Mouse (Mus musculus): ENCODE measurements around the gene Olfr1250. TPM values are rescaled to one million over a fixed set of nuclear protein-coding genes. Genes with fewer than 3 reads are reported as not detected.
"Not testable (repeated sequence)": the region's sequence is repeated elsewhere in the genome, so short reads cannot be mapped to it uniquely, and the experiment has no call there.

The Olfr1250 gene
- not detected in 2 replicates for polyA plus RNA-seq (2015; fragmentation: Nextera tagmentation; extraction: Ambion mirVana)

GRCm38 (mm10) chr2:89661367-89661766 is at the start of gene Olfr1250:
Gene Olfr1250 (minus strand): TSS chr2:89661467.
- Histone ChIP-seq H3K4me3 (no peak within 1 kb of the TSS), H3K9me3 (no peaks in the 10 kb centered on the region), H3K27ac (replicated peaks) (no peak within 1 kb of the TSS), H3K27me3 (no peaks in the 10 kb centered on the region), H3K9ac (replicated peaks) (no peak within 1 kb of the TSS), H3K4me2 (replicated peaks) (no peak within 1 kb of the TSS), H3K4me1 (no peaks in the 10 kb centered on the region), H3K36me3 (no peaks in the 10 kb centered on the region)
- no peak for ATAC-seq (replicated peaks)

DNA sequence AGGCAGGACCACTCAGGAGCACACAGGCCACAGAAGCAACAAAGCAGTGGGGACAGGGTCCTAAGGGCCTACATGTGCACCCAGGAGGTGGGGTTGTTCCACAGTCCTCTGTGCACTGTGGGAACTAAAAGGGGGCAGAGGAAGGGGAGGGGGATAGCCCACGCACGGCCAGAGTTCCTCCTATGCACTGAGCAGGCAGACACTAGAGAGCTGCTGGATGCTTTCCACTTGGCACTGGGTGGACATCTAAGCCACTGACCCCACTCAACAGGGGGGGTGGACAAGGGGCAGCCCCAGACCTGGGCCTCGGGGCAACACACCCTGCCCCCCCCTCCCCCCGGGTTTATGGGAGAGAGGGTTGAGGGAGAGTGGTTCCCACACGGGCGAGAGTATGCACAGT is 30.7 kb upstream of the Olfr1250 start:
- Histone ChIP-seq H3K27me3 (no peaks in the 10 kb centered on the region), H3K9ac (replicated peaks) (no peak overlapping the region), H3K4me1 (no peaks in the 10 kb centered on the region), H3K27ac (replicated peaks) (no peak overlapping the region), H3K4me3 (no peak overlapping the region), H3K36me3 (no peaks in the 10 kb centered on the region), H3K4me2 (replicated peaks) (no peak overlapping the region), H3K9me3 (no peaks in the 10 kb centered on the region)
- no peak for ATAC-seq (replicated peaks)
- WGBS = 81% methylated on average over 6 of the region's 6 CpGs

GRCm38 (mm10) chr2:89671836-89672235 is 10.6 kb upstream of the Olfr1250 start, which contains the start of gene Olfr1251:
Gene Olfr1251 (minus strand): TSS chr2:89671936.
- no peak within 1 kb of the TSS for H3K4me2 ChIP-seq (replicated peaks)
- ATAC-seq (replicated peaks) = no peak
- H3K27ac ChIP-seq (replicated peaks) = no peak within 1 kb of the TSS
- H3K9ac ChIP-seq (replicated peaks) = no peak within 1 kb of the TSS
- H3K36me3 ChIP-seq = no peaks in the 10 kb centered on the region
- no peak within 1 kb of the TSS for H3K4me3 ChIP-seq
- H3K4me1 ChIP-seq = no peaks in the 10 kb centered on the region
- H3K9me3 ChIP-seq = no peaks in the 10 kb centered on the region
- no peaks in the 10 kb centered on the region for H3K27me3 ChIP-seq

DNA sequence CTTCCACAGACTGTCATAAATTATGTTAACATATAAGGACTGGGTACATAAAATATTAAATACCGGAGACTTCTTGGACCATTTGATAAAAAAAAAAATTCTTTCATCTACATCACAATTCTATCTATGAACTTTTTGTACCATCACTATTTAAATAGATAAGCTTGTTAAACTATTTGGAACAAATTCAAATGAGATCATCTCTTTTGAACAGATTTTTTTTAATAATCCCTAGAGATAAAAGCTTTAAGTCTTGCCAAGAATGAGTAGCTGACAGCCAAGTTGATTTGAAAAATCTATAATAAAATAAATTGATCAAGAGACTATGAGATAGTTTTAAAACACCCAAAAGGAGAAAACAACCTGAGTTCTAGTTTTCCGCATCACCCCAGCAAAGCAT is 26.4 kb downstream of the Olfr1250 start, which contains the start of gene Olfr1249:
Olfr1249 (minus strand) TSS at position 101 of the 400 bp plus-strand sequence.
- no peaks in the 10 kb centered on the region for H3K4me1 ChIP-seq
- H3K36me3 ChIP-seq = no peaks in the 10 kb centered on the region
- ATAC-seq (replicated peaks) = no peak
- H3K27me3 ChIP-seq = no peaks in the 10 kb centered on the region
- WGBS = 94% methylated on average over 2 of the region's 2 CpGs
- H3K9ac ChIP-seq (replicated peaks) = no peak within 1 kb of the TSS
- H3K4me3 ChIP-seq = no peak within 1 kb of the TSS
- H3K4me2 ChIP-seq (replicated peaks) = no peak within 1 kb of the TSS
- H3K9me3 ChIP-seq = no peaks in the 10 kb centered on the region
- H3K27ac ChIP-seq (replicated peaks) = no peak within 1 kb of the TSS

DNA sequence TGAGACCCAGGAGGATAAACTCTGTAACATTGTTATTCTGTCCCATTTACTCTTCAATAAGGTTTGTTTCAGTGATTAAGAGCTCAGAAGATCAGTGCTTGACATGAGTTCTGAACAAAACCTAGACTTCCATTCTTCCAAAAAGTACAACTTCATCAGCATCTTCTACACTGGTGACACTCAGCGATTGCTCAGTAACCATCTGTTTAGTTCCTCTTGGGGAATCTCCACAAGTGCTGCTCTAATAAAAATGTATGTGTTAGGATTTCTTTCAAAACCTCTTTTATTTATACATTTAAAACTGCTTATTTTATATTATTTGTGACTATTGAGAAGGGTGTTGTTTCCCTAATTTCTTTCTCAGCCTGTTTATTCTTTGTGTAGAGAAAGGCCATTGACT is 43.1 kb downstream of the Olfr1250 start, which contains the start of gene Olfr1248:
Olfr1248 (minus strand) TSS at position 101 of the 400 bp plus-strand sequence.
- not testable (repeated sequence) for H3K27me3 ChIP-seq; ATAC-seq (replicated peaks); H3K4me3 ChIP-seq; H3K9ac ChIP-seq (replicated peaks); H3K27ac ChIP-seq (replicated peaks); H3K4me1 ChIP-seq; H3K36me3 ChIP-seq; H3K9me3 ChIP-seq; H3K4me2 ChIP-seq (replicated peaks)
- WGBS = 95% methylated on average over 1 of the region's 1 CpGs

GRCm38 (mm10) chr2:89614030-89614429 is 47.2 kb downstream of the Olfr1250 start, which contains the start of gene Olfr1247:
Gene Olfr1247 (minus strand): TSS chr2:89614130.
- Histone ChIP-seq H3K9me3 (no peaks in the 10 kb centered on the region), H3K27me3 (no peaks in the 10 kb centered on the region), H3K36me3 (no peaks in the 10 kb centered on the region), H3K9ac (replicated peaks) (no peak within 1 kb of the TSS), H3K4me3 (no peak within 1 kb of the TSS), H3K4me1 (no peaks in the 10 kb centered on the region), H3K27ac (replicated peaks) (no peak within 1 kb of the TSS), H3K4me2 (replicated peaks) (no peak within 1 kb of the TSS)
- 90% methylated on average over 2 of the region's 2 CpGs for WGBS
- no peak for ATAC-seq (replicated peaks)

Other genes starting within 250 kb of the Olfr1250 start
- not detected in 2 replicates for gene Olfr1239, start 241.1 kb downstream of the Olfr1250 start, polyA plus RNA-seq (2015; fragmentation: Nextera tagmentation; extraction: Ambion mirVana)
- not detected in 2 replicates for gene Olfr1240, start 218.5 kb downstream of the Olfr1250 start, polyA plus RNA-seq (2015; fragmentation: Nextera tagmentation; extraction: Ambion mirVana)
- not detected in 2 replicates for gene Olfr1241, start 174.3 kb downstream of the Olfr1250 start, polyA plus RNA-seq (2015; fragmentation: Nextera tagmentation; extraction: Ambion mirVana)
- not detected in 2 replicates for gene Olfr1242, start 163.1 kb downstream of the Olfr1250 start, polyA plus RNA-seq (2015; fragmentation: Nextera tagmentation; extraction: Ambion mirVana)
- gene Olfr1243, start 130.0 kb downstream of the Olfr1250 start, polyA plus RNA-seq (2015; fragmentation: Nextera tagmentation; extraction: Ambion mirVana) = not detected in 2 replicates
- gene Olfr1245, start 83.0 kb downstream of the Olfr1250 start, polyA plus RNA-seq (2015; fragmentation: Nextera tagmentation; extraction: Ambion mirVana) = not detected in 2 replicates
- not detected in 2 replicates for gene Olfr1246, start 68.3 kb downstream of the Olfr1250 start, polyA plus RNA-seq (2015; fragmentation: Nextera tagmentation; extraction: Ambion mirVana)
- not detected in 2 replicates for gene Olfr1247, start 47.3 kb downstream of the Olfr1250 start, polyA plus RNA-seq (2015; fragmentation: Nextera tagmentation; extraction: Ambion mirVana)
- not detected in 2 replicates for gene Olfr1248, start 43.2 kb downstream of the Olfr1250 start, polyA plus RNA-seq (2015; fragmentation: Nextera tagmentation; extraction: Ambion mirVana)
- gene Olfr1249, start 26.5 kb downstream of the Olfr1250 start, polyA plus RNA-seq (2015; fragmentation: Nextera tagmentation; extraction: Ambion mirVana) = not detected in 2 replicates
- not detected in 2 replicates for gene Olfr1251, start 10.5 kb upstream of the Olfr1250 start, polyA plus RNA-seq (2015; fragmentation: Nextera tagmentation; extraction: Ambion mirVana)
- gene Olfr1252, start 63.5 kb upstream of the Olfr1250 start, polyA plus RNA-seq (2015; fragmentation: Nextera tagmentation; extraction: Ambion mirVana) = not detected in 2 replicates
- gene Olfr1253, start 95.6 kb upstream of the Olfr1250 start, polyA plus RNA-seq (2015; fragmentation: Nextera tagmentation; extraction: Ambion mirVana) = not detected in 2 replicates
- gene Olfr1254, start 132.2 kb upstream of the Olfr1250 start, polyA plus RNA-seq (2015; fragmentation: Nextera tagmentation; extraction: Ambion mirVana) = not detected in 2 replicates
- not detected in 2 replicates for gene Olfr1255, start 150.6 kb upstream of the Olfr1250 start, polyA plus RNA-seq (2015; fragmentation: Nextera tagmentation; extraction: Ambion mirVana)
- not detected in 2 replicates for gene Olfr1256, start 180.1 kb upstream of the Olfr1250 start, polyA plus RNA-seq (2015; fragmentation: Nextera tagmentation; extraction: Ambion mirVana)
- not detected in 2 replicates for gene Olfr48, start 186.7 kb upstream of the Olfr1250 start, polyA plus RNA-seq (2015; fragmentation: Nextera tagmentation; extraction: Ambion mirVana)
- not detected in 2 replicates for gene Olfr1257, start 217.0 kb upstream of the Olfr1250 start, polyA plus RNA-seq (2015; fragmentation: Nextera tagmentation; extraction: Ambion mirVana)